Mouse (Mus musculus) cerebellum, adult 2 months (tissue): ENCODE results near the gene Il18r1.

Experiments used
- CTCF ChIP-seq: fragments of 200-500 bp; IDR thresholded peaks from 2 replicates; pipeline ENCODE4 v1.5.1; 2011; ENCODE audit warnings: low read depth, mild to moderate bottlenecking, control low read depth, low read length, moderate library complexity, borderline replicate concordance; ENCODE audit not compliant: insufficient read depth
- POLR2A ChIP-seq: fragments of 200-500 bp; IDR thresholded peaks from 2 replicates; pipeline ENCODE4 v1.6.1; 2011; ENCODE audit warnings: low read length, control low read depth, borderline replicate concordance; ENCODE audit not compliant: insufficient read depth

DNA sequence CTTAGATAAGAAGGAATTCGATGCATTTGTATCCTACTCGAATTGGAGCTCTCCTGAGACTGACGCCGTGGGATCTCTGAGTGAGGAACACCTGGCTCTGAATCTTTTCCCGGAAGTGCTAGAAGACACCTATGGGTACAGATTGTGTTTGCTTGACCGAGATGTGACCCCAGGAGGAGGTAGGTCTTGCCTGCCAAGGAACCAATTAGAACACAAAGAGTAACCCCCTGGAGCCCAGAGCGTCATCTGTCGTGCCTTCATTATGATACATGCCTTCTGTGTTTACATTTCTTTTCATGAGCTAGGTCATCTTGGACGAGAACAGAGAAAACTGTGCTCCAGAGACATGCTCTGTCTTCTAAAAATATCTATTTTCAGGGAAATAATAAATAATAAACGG lies 82.4 kb downstream of the Il18r1 start:
- TF ChIP-seq CTCF = no peak
- TF ChIP-seq POLR2A = no peak
